Mouse (Mus musculus): Measurements from ENCODE around the gene Cdkl3.

Cdkl3 gene

DNA sequence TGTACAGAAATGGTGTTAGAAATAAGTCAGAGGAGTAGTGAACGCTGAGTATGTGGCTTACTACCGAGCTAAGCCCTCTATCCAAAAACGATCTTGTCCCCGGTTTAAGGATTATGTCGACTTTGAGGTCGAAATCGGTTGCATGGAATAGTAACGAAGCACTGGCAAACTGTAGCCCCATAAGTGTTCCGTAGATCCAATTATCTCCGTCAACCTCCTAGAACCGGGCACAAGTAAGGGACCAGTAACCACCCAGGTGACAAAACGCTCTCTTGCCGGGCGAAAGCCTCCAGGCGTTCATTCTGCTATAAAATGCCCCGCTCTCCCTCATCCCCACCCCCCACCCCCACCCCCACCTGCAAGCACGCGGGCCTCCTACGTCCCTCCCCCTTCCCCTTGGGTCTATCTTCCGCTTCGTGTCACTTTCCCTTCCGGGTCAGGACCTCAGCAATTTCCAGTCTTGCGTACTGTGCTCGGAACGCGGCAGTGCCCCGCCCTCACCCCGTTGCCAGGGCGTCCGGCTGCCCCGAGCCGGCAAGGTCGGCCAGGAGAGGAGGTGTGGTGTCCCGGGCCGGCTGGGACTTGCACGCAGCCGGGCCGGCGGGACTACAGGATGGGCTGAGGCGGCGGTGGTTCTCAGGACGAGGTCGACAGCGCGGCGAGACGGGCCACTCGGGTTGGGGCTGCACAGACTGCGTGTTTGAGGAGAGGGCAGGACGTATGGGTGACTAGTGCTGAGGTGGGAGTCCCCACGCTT, at the start of gene Cdkl3:
Gene Cdkl3 (plus strand): TSS at position 450 of the 757 bp plus-strand sequence.
- DNase-seq, result peak; percentile 94 to 97

DNA sequence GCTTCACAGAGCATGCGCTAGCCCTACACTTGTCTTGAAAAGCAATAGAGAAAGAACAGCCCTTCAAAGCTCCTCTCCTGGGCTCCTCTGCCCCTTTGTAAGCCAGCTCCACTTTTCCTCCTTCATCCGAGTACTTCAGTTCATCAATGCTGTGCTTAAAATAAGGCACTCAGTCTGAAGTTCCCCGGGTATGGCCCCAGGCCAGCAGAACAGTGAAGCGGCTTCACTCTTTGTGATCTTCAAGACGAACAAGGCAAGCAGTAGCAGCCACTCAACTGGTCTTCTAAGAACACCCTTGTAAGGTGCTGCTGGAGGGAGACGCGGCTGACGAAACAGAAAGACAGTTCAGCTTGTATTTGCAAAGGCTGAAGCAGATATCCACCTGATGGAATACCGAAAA, 47.9 kb upstream of the Cdkl3 start:
- DNase-seq, result no peak

DNA sequence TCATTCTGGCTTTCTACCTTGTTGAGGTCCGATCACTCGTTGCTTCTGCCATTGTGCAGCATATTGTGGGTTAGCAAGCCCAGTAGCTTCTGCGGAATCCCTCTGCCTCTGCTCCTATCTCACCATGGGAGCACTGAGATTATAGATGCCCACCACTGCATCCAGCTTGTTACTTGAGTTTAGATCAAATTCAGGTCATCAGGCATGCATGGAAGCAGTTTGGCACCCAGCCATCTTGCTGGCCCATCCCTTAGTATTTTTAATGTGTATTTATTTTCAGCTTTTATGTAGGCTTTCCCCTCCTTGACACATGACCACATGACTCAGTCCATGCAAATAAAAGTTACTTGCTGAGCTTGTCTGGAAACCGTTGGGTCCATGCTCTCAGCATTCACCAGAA, 46.3 kb upstream of the Cdkl3 start:
- peak in 1 of 2 experiments; percentile 12 for DNase-seq

DNA sequence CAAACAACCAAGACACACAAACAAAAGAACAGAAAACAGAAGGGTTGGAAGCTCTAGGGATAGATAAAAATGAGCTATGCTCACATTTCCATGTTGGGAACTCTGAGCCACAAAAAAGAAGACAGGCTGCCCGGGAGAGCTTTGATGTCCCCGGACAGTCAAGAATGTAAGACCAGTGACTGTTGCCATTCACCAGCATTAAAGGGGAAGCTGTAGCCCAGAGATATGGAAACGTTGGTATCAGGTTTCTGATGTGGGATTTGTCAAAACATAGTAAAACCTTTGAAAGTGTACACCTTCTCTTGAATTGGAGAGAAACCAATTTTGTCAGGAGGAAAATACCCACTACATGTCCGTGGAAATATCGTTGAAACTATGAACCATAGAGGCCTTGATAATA, 44.5 kb upstream of the Cdkl3 start:
- DNase-seq, result no peak

DNA sequence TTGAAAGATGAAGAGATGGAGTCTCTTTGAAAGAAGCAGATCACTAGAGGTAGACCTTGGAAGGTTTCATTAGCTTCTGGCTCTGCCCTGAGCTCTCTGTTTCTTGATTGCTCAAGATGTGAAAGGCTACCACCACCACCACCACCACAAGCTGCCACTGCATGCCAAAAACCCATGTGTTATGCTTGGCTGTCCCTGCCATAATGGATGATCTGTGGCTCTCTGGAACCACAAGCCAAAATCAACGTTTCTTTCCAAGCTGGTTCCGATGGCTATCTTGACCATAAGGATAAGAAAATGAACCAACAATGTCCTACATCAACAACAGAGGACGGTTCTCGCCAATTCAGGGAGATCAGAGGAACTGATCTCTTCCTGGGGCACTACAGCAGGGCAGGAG, 44.0 kb upstream of the Cdkl3 start:
- no peak for DNase-seq

DNA sequence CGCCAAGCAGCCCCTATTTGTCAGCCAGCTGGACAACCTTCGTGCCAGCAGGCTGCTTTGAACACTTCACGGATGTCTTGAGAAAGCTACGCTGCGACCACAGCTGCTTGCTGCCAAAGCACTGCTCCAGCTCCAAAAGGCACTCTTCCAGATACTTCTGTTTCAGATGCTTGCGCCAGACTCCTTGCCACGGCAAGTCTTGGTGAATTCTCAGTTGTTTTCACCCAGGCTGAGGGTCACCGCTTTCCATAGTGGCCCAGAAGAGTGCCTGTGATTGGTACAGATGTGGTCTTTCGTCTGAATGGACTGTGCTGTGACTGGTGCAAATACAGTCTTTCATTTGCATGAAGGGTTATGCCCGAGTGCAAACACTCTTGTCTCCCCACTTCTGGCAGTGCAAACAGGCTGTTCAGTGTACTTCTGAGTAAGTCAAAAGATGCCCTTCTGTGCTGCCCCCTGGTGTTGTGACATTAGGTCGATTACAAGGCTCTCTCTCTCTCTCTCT, 43.0 kb upstream of the Cdkl3 start:
- peak in 1 of 2 experiments; percentile 37 for DNase-seq

DNA sequence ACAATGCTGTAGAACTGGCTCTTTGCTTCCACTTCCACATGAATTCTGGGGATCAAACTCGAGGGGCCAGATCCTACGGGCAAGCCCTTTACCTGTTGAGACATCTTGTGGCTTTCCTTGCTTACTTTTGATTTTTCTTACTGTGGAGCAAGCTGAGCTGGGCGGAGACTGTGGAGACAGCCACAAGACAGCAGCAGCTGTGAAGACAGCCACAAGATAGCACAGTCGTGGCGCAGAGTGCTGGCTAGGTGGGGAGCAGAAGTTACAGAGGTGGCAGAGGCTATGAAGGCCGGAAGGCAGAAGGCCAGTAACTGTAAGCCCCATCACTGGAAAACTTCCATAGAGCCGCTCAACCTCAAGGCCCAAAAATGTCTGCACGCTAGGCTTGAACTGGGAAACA, 42.3 kb upstream of the Cdkl3 start:
- DNase-seq, result no peak

DNA sequence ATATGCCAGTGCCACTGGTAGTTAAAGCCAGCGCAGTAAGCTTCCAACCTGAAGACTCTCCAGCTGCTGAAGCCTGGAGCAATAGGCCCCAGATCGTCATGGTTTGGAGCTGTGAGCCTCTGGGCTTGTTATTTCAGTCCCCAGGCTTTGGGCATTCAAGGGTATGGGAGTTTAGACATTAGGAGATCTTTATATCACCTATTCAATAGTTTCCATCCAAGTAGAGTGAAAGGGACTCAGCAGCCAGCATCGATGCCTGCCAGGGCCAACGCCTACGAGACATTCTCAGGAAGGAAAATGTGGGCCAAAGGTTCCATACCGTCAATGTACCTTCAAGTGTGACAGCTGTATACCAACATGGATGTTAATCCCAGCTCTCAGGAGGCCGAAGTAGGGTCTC, 41.7 kb upstream of the Cdkl3 start:
- DNase-seq, result no peak

DNA sequence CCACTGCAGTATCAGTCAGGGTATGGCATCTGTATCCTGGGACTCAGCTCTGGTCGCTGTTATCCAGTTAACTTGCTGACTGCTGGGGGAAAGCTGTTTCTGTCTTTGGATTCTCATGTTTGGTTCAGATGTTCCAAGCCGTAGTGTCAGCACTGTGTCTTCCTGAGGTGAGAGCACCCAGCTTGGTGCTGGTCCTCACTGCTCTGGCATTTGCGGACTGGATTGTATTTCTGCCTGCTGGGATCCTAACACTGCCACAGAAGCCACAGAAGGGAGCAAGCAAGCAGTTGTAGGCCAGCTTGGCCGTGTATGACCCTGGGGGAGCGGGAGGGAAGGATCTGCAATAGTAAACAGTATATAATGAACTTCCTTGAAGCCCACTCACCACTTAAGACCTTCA, 37.4 kb upstream of the Cdkl3 start:
- DNase-seq, result no peak

DNA sequence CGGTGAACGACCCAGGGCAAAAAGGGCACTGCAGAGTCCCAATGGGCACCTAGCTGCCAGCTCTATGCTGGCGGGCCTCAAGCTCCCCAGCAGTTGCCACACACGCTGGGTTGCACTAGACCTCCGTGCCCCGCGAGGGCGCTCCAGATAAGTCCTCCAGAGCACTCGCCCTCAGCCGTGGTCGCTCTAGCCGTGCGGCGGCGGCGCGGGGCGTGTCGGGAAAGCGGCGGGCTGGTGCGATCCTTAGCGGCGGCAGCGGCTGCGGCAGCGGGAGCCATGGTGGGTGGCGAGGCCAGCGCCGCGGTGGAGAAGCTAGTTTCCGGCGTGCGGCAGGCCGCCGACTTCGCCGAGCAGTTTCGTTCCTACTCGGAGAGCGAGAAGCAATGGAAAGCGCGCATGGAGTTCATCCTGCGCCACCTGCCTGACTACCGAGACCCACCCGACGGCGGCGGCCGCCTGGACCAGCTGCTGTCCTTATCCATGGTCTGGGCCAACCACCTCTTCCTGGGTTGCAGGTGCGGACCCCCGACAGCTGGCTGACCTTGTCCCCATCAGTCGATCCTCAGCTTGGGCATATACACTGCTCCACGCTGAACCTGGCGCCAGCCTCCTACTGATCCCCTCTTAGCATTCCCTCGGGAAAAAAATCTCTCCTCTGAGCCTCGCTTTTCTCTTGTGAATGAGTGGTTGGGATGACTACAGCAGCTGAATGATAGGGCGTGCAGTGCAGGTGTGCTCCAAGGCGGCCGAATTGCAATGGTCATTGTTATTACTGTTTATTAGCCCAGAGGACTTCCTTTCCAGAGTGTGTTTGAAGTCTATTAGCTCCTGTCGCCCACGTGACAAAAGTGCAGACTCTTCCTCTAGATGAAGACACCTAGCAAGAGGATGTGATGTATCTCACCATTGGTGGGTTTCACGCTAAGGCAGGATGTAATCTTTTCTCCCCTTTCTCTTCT, 36.3 kb upstream of the Cdkl3 start, which contains the start of gene Cdkn2aipnl:
Gene Cdkn2aipnl (plus strand): TSS at position 219 of the 959 bp plus-strand sequence.
- peak; percentile 98 to 99 for DNase-seq

DNA sequence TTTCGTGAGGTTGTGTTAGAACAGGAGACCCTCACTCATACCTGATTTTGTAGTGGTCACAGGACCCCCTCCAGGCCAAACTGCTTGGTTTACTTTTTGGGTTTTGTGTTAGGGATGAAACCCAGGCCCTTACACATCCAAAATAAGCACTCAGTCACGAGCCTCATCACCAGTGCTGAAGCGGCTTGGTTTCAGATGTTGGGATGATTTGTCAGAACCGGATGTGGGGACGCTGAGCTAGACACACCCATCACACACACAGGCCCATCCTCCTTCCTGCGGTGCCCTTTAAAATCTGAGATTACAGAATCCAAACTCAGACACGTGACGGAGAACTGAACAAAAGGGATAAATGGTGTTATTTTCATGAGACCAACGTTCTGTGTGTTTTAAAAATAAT, 35.1 kb upstream of the Cdkl3 start:
- no peak for DNase-seq

DNA sequence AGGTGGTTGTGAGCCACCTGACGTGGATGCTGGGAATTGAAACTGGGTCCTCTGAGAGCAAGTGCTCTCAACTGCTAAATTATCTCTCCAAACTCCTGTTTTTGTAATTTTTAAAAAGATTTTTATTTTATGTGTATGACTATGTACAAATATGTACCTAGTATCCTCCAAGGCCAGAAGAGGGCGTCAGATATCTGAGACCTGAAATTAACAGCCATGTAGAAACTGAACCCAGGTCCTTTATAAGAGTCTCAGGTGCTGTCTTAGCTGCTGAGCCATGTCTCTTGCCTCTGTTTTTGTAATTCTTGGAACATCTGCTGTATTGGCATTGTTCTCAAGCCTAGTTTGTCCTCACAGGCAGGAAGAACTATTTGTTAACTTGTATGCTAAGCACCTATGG, 34.5 kb upstream of the Cdkl3 start:
- no peak for DNase-seq

DNA sequence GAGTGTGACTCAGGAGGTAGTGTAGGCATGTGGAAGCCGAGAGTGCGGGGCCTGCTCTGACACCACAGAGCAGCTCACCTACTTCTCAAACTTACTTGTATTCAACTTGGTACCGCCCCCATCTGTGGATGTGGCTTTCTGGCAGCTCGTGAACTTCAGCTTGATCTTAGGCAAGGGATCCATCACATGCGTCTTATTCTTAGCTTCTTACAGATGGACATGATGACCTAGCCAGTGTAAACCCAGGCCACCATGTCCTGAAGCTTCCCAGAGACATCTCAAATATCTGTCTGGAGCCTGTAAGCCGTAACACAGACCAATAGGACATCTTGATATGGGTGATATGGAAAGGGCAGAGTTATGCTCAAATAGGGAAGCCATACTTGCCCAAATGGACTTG, 32.4 kb upstream of the Cdkl3 start:
- DNase-seq, result no peak

DNA sequence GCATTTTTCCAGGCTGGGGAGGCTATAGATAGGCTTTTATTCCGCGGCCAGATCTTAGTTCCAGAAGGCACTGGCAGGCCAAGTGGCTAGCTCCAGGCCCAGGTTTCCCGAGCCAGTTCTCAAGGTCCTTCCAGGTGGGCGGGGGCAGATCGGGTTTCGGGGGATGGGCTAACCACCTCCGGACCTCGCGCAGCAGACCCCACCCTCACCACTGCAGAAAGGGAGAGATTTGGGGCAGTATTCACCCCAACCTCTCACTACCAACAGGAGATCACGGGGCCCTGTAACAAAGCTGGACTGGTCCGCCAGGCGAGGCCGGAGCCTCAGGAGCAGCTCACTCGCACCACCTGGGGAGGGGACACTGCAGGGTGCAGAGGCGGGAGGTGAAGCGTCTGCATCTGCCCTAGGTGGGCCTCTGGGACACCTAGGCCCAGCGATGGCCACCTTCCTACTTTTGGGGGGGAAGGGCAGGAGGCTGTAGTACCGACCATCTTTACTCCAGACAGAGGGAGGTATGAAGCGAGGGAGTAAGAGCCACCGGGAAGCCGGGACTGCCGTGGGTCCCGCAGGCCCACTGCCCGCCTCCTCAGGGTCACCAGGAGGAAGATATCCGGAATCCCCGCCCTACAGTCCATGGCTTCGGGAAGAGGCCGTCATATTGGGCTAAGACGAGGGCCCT, 4.3 kb upstream of the Cdkl3 start:
- peak; percentile 76 to 85 for DNase-seq

DNA sequence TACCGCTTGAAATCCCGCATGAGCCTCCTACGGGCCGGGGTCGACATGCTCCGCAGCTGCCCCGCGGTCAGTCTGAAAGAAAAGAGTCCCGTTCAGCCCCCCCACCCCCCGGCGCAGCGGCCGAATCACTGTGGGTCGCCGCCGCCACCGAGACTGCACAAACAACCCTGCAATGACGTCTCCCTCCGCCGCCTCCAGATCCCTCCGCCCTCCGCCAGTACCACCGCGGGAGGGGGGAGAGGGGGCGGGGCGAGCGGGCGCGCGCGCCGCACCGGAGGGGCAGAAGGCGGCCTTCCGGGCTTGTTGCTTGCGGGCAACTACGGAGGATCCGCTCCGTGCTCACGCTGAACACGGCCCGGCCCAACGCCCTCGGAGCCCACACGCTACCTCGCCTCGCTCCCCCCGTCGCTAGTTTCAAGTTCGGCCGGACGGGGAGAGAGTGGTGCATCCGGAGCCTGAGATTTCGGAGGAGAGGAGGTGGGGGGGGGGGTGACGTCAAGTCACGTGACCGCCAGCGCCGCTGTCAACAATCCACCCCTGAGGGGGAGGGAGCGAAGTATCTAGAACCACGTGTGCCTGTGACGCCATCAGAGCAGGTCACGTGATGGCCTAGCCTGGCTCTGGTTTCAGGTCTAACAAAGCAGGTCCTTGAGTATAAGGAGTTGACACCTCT, 3.6 kb upstream of the Cdkl3 start, which contains the start of gene Ube2b:
Gene Ube2b (minus strand): TSS at position 473 of the 673 bp plus-strand sequence.
- DNase-seq, result peak; percentile 96 to 98

DNA sequence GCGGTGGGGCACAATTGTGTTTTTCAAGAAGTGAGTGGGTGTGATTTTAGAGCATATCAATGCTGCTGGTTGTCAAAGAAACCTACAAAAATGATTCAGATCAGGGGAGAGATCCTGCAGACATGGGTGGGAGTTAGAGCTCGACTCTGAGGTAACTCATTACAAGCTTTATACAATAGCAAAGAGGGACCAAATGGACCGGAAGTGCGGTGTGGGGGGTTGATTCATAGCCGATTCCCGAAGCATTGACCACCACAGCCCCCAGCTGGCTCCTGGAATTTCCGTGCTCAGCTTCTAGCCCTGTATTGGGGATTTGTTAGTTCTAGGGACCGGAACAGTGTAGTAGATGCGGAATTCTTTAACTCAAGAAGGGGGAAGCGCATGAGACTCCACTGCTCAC, 2.7 kb upstream of the Cdkl3 start:
- DNase-seq, result peak in 1 of 2 experiments; percentile 22

DNA sequence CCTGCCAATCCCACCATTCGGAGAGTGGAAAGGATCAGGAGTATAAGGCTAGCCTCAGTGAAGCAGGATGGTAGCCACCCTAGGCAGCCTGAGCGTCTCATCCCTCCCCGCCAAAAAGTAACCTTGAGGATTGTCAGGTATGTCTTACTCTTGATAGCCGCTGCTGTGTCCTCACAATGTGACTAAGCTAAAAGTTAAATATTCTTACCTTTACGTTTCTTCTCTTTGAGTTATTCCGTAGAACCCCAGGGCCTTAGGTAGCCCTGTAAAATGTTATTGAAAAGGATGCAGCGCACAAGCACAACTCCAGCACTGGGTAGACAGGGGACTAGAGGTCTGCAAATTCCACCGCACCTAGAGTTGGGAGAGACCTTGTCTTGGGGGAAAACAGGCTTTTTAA, 2.2 kb upstream of the Cdkl3 start:
- no peak for DNase-seq

DNA sequence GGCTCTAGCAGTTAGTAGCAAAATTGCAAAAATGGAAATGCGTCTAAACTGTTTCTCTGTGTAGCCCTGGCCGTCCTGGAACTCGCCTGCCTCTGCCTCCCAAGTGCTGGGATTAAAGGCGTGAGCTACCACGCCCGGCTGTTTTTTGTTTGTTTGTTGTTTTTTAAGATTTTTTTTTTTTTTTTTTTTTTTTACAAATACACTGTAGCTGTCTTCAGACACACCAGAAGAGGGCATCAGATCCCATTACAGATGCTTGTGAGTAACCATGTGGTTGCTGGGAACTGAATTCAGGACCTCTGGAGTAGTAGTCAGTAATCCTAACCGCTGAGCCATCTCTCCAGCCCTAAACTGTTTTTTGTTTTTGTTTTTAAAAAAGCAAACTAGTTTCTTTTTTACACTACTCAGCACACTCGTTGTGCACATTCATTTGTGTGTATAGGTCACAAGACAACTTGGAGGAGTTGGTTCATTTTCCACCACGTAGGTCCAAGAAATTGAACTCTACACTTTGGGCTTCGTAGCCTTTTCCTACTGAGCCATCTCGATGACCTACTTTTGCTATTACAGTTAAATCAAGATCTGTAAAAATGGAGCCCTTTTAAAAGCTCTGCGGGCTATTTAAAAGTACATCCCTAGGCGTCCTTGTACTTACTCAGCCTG, 1.0 kb upstream of the Cdkl3 start:
- DNase-seq, result no peak

DNA sequence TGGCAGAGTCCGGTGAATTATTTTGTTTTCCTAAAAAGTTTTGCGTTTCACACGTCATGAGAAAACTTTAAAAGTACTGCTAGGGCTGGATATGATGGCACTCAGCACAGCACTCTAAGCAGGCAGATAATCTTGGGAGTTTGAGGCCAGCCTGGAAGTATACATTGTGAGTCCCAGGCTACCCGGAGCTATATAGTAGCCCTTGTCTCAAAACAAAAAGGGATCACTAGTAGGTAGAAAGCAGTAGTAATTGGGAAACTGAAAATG, 583 bp upstream of the Cdkl3 start:
- no peak for DNase-seq

DNA sequence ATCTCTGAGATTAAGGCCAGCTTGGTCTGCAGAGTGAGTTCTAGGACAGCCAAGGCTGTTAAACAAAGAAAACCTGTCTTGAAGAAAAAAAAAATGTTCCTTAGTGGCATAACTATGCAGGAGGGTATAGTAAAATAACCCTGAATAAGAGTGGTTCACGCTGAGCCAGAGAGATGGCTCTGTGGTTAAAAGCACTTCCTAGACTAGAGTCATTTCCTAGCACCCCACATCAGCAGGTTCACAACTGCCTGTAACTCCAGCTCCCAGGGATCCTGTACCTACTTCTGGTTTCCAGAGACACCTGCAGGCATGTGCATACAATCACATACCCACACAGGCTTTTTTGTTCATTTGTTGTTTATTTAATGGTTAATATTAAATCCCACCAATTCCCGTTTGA, 1.6 kb downstream of the Cdkl3 start:
- DNase-seq, result no peak

DNA sequence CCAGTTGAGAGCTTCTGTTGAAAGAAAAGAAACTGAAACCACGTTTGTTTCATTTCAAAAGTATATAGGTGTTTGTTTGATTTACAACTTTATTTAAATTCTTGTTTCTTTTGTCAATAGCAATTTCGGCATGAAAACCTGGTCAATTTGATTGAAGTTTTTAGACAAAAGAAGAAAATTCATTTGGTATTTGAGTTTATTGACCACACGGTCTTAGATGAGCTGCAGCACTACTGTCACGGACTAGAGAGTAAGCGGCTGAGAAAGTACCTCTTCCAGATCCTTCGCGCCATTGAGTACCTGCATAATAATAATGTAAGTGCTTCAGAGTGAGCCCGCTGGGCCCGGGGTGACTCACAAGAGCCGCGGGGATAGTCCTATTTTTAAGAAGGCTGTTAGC, 7.0 kb downstream of the Cdkl3 start:
- no peak for DNase-seq

DNA sequence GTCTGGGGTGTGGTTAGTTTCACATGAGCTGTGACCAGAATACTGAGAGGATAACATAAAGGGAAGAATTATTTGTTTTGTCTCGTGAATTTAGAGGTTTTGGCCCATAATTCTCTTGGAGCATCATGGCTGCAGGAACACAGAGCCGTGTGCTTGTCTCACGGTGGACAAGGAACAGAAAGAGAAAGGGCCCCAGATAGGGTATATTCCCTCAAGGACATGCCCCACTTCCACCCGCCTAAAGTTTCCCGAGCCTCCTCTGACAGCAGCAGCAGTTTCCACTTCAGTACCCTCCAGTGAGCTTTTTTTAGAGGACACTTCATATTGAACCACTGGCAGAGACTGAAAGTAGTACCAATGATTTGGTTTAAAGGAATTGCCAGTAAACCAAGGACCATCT, 7.5 kb downstream of the Cdkl3 start:
- DNase-seq, result no peak
